Mouse (Mus musculus) Muller cell, postnatal 12 days (primary cell): ENCODE measurements at regions not wholly inside any gene's neighbourhood (a gene's known extent, or its start where the extent isn't known, plus 50 kb on each side); places are given as distances from the start of the nearest gene placed in this dataset.

Experiments used
- DNase-seq: peaks from one replicate; pipeline ENCODE4 v3.0.0-alpha.2; 2015; ENCODE audit errors: inconsistent ontology term

DNA sequence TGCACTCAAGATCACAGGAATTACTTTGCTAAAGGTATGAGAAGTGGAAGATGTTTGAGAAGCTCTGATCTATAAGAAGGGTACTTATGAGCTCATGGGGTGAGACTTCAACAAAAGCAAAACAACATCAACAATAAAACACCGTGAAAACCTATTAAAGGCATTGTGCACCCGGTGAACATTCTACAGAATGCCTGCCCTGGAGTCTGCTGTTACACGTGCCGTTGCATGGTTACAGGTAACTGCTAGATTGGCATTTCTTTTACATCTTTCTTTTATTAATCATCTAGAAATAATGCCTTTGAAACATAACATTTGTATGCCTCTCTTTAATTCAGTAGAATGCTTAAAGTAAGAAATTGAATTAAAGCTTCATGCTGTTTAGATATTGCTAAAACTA lies 661.0 kb downstream of the Pcdh18 start:
- no peak for DNase-seq

DNA sequence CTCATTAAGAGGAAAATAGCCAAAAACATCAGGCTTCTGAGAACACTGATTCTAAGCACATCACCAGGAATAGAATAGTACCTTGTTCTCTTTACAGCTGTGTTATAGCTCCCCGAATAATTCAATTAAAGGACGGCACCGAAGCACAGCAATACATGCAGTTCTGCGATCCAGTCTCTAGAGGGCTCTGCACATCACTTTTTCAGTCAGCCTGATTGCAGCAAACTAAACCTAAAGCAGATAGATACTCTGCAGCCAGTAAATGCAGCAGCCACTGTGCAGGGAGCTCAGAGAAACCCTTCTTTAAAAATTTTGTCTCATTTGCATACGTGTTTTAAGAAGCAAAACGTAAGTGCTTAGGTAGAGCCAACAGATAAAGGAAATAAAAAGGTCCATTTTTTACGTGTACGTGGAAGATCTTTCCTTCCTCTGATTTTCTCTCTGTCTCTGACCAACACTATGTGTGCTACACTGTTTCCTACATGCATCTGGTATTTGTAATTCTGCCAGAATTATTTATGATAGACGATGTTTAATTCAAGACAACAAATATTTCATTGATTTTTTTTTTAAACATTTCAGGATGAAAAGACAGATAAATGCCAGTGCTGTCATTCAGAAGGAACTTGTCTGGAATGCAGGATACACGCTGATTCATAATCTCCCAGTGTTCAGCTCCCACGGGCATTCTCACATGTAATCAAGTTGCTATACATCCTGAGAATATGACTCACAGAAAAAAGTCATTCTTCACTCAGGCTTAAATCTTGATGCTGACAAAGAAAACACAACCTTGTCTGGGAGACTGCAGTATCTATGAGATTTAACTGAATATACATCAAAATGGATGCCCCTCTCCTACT lies 663.1 kb downstream of the Pcdh18 start:
- DNase-seq: peak; percentile 86

DNA sequence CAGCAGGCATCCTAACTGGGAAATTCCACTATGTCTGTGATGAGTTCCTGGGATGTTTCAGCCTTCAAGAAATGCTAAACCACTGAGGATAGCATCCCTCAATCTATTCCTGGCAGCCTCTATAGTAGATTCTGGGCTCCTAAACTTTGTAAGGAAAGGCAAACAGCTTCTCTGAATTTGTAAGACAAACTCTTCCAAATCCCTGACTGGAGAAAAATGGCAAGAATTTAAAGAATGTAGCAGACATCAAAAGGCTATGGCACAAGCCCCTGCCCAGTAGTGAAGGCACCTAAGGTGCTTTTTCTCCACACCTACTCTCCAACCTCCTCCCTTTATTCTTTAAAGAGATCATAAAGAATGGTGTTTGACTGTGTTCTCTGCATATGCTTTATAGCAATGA lies 688.3 kb downstream of the Pcdh18 start:
- DNase-seq: peak; percentile 34

DNA sequence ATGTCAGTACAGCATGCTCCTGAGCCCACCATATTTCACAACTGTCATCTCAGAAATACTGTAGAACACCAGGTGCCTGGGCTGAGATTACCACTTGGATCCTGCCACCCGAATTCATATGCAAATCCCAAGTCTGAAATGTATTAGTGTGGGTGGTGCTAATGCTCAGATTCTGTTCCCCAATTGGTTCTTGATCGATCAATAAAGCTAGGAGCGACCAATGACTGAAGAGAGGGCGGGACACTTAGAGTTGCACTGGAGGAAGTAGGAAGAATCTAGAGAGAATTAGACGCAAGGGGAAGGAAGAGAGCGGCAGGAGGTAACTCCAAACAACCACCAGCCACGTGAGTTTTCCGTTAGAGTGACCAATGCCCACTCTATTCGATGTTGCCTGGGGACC lies 695.0 kb downstream of the Pcdh18 start:
- no peak for DNase-seq

DNA sequence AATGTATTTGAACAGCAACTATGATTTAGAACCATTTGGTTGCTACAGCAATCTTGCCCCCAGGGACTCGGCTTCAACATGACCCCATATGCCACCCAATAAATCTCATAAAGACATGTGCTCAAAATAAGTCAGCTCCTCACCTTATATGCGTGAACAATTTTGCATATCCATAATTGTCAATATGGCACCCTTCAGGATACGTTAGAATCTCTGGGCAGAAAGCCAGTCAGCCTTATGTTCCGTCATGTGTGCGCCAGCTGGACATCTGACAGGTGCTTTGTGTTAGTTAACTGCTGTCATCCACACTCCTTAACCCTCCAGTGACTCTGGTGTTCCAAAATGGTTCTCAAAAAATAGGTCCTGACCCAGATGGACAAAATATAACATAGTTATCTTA lies 724.1 kb downstream of the Pcdh18 start:
- DNase-seq: no peak

DNA sequence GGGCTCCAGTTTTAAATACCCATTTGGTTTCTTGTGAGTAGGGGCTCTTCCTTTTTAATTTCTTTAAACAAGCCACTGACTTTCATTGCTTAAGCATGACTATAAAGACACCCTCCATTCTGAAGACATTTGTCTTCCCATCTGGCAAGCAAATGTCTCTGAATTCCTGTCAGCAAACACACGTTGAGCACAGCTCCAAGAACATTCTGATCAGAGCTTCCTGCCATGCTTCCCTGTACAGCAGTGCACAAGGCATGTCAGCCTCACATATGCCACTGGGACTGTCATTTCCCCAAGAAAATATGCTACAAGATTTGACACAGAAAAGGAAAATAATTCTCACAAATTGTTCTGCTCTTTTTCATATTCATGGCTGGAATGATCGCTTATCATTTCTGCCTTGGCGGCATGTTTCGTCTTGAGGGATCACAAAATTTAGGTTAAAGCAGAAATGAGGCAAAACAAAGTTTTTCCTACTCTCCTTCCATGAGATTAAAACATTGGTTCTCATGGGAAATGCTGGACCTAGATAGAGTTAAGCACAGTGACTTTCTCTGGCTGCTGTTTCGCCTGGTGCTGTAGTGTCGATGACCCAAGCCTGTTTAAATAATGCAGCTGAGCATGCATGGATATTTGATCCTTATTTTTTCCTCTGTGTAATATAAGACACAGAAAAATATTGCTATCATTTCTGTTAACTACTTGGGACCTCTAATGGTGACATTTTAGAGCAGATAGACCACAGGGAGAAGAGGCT lies 747.7 kb downstream of the Pcdh18 start:
- DNase-seq: no peak
